Mouse (Mus musculus) G1E (cell line): ENCODE data around the gene Olfr12.
A peak's percentile ranks its signal among the peaks of the same experiment; 100 is the strongest.

ENCODE experiments used
- CTCF ChIP-seq: IDR thresholded peaks from 2 replicates; pipeline ENCODE4 v1.5.1; 2012; ENCODE audit warnings: low read depth, low read length, inconsistent platforms, mixed read lengths
- TAL1 ChIP-seq: conservative IDR thresholded peaks from 2 replicates; pipeline ENCODE4 v1.6.1; 2012; ENCODE audit warnings: low read depth, low read length, inconsistent platforms, mixed read lengths

DNA sequence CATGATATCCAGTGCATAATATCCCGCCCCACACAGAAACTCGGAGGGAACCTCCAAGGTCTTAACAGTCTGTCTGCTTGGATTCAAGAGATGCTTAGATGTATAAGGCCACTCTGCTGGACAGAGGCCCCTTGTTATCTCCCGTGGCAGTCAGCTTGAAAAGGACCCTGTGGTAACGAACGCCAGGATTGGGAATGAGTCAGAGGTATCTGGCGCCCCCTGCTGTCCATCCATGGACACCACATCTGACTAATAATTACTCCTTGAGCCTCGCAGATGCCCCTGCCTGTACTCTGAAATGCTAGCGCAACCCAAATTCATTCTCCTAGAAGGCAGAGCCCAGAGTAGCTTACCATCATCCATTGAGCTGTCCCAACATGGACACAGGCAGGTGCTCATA is 30.2 kb downstream of the Olfr12 start:
- TF ChIP-seq CTCF (peak; percentile 86), TAL1 (no peak)
